In genomic region chr4:87047131-87047530, GRCm38 (mm10) we compare ENCODE assay signal across 18 mouse cellular contexts.
DNase-seq lines count a peak whose midpoint lies in the region.
"Had no signal": no experiment of that assay in that cellular context is flagged by ENCODE, and none has a peak within 500 bp of the region (broad histone marks: within the 10 kb centered on the region; RNA-seq: fewer than 3 reads in every experiment).

No protein-coding gene starts in this region.

- peak; percentile 51 for DNase-seq in 3T3-L1 (ENCODE audit: low read depth, low spot score)
- peak; percentile 60 for DNase-seq in Muller cell, postnatal 12 days (ENCODE audit: inconsistent ontology term)
- peak; percentile 45 for DNase-seq in brain, adult 2 months (ENCODE audit: low read depth, low spot score)
- DNase-seq in fibroblast of lung, adult 2 months (ENCODE audit: low read depth) = peak; percentile 15
- no peak for DNase-seq in spleen, adult 18-20 months
- no peak for DNase-seq in heart, adult 9 months (ENCODE audit: low spot score in 2 of 2)
- DNase-seq in thymus, postnatal 10 days (ENCODE audit: low spot score in 2 of 2) = no peak
- DNase-seq: adrenal gland, adult 8-10 months; adrenal gland, postnatal 14 days; adrenal gland, postnatal 36 days; B cell, adult 2 months; cerebellum, adult 11 months; cerebellum, adult 18-20 months; cerebellum, adult 8-10 months; cerebellum, adult 9-11 months; cerebellum, postnatal 14 days; cerebellum, postnatal 36 days; embryo, embryonic 11 days had no signal

Comparison
In these comparisons a context has a peak if more than half of its experiments do, and no peak if none do; other contexts are left out.
1. DNase-seq: peak in 3T3-L1 (single experiment), Muller cell, postnatal 12 days (single experiment), brain, adult 2 months (single experiment) and fibroblast of lung, adult 2 months (single experiment); none in spleen, adult 18-20 months (0 of 2), heart, adult 9 months (0 of 2) and thymus, postnatal 10 days (0 of 2).